Mouse (Mus musculus) 3T3-L1 (cell line): Measurements from ENCODE around the gene Kyat3.

Experiments used
- DNase-seq: peaks from one replicate; pipeline ENCODE4 v3.0.0-alpha.2; 2015; ENCODE audit warnings: low read depth, low spot score

The Kyat3 gene

GRCm38 (mm10) chr3:142747673-142748072 lies 46.8 kb downstream of the Kyat3 start:
- DNase-seq = no peak

DNA sequence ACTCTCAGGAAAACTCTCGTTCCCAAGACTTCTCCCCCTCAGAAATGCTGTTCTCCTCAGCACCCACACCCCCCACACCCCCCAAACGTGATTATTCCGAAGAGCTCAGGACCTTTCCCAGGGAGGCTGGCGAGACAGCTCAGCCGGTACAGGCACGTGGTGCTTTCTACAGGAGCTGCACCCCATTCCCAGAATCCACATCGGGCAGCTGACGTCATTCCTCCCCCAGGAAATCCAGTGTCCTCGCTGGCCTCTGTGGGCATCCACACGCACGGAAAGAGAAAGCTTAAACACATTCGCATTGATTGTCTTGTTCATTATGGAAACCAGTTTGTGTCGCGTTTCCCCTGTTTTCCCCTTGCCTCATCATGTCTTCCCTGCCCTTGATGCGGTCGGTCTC lies 48.3 kb downstream of the Kyat3 start:
- no peak for DNase-seq

GRCm38 (mm10) chr3:142755132-142755867 lies 54.4 kb downstream of the Kyat3 start:
- no peak for DNase-seq

DNA sequence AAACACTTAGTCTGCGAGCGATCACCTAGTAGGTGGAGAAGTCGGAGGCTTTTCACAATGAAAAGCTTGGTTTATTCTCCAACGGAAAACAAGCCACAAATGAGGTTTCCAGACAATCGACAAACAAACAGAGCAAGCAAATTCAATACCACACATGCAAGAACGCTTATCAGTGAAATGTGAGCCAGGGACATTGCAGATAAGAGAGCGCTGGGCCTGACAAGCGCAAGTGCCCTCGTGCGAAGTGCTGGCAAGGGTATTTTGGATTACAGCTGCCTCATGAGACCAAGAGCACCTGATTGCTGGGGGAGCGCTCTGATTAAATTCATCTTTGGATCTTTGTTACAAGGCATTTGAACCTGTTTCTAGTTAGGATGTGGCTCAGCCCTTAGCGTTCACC lies 57.0 kb downstream of the Kyat3 start:
- DNase-seq = no peak

DNA sequence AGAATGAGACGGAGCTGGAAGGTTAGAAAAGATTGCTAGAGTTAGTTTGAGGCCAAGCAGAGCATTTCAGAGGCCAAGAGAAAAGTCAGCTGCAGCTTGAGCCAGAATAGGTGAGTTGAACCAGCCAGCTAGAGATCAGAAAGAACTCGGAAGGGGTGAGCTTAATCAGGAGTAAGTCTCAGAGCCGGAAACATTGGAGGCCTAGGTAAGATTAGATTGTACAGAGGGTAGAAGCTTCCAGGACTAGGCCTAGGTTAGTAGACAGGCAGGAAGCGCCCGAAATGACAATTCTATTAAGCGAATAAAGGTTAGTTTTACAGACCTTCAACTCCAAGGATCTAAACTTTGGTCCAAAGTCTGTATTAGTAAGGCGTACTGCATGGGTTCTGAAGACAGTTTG lies 57.7 kb downstream of the Kyat3 start:
- DNase-seq = no peak

- DNase-seq = no peak
Observed at GRCm38 (mm10) chr3:142760356-142760755, 59.5 kb downstream of the Kyat3 start.

GRCm38 (mm10) chr3:142764995-142765777 lies 64.3 kb downstream of the Kyat3 start, which contains the start of gene Gtf2b:
Gene Gtf2b (plus strand): TSS chr3:142765045.
- peak; percentile 93 for DNase-seq

DNA sequence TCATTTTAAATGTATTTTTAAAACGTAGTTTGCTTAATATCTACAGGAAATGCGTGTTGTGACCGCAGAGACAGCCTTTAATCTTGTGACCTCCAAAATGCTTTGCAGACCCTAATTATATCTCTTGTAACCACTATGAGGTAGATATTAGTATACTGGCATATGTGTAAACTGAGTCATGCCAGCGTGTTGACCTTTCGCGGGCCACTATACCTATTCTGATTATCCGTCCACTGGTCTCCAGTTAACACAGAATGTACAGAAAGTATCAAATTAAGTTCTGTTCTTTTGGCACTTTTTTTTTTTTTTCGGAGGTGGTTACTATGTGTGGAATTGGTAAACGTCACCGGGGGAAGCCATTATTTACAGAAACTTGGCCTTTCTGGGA lies 64.9 kb downstream of the Kyat3 start:
- no peak for DNase-seq

DNA sequence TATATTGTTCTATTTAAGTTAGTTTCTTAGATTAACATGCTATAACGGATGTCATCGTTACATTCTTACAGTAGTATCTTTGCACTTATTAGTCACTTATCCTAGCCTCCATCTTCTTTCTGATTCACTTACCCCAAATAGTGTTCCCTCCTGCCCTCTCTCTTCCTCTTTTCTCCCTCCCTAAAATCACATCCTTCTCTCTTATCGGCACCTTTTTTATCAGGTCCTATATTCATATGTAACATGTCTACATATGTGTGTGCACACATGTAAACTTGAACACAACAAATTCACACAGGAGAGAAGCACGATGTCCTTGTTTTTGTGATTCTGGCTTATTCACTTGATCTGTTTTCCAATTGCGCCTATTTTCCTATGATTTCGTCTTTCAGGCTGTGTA lies 67.6 kb downstream of the Kyat3 start:
- DNase-seq = no peak

- no peak for DNase-seq
Observed at GRCm38 (mm10) chr3:142770518-142770917, 69.7 kb downstream of the Kyat3 start.

GRCm38 (mm10) chr3:142773538-142774191 lies 72.8 kb downstream of the Kyat3 start:
- no peak for DNase-seq

DNA sequence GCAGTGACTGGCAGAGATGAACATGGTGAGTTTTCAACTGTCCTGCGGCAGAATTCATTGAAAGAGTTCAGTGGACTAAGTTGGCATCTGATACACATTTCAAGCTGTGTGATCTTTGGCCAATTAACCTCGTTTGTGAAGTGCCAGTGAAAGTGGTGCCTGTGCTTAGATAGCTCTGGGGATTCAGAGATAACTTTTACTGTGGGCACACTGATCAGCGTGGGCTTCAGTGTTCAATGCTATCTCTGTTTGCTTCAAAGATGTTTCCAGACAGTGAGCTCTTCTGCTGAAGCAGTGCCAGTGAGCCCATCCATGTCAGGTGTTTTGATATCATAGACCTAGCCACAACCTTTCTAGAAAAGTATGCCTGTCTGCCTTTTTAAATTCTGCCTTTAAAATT lies 76.4 kb downstream of the Kyat3 start:
- DNase-seq = no peak

- no peak for DNase-seq
Observed at GRCm38 (mm10) chr3:142786423-142787072, 85.7 kb downstream of the Kyat3 start.

DNA sequence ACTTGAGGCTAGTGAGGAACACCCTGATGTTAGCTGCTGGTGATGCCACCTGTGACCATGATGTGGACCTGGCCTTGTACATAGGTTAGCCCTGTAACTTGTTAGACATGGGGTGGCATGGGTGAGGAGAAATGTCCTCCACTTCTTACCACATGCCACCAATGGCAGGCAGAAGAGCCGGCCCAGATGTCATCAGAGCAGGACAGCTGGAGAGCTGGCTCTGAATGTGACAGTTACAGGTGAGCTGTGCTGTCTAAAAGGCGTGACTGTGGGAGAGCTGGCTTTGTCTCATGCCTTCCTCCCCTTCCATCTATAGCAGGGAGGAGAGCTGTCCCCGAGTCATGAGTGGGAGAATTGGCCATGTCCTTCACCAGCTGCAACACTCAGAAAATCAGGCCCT lies 94.7 kb downstream of the Kyat3 start:
- no peak for DNase-seq
